Mouse (Mus musculus) liver, embryonic 14.5 days (tissue): ENCODE measurements around the gene Shisa5. TPM values are rescaled to one million over a fixed set of nuclear protein-coding genes. Genes with fewer than 3 reads are reported as not detected.

Experiments used
- ATAC-seq: fragments of 200-750 bp; cut with Nextera tagmentation; 2 replicates; pipeline ENCODE4 v1.8.0; 2017; ENCODE audit warnings: moderate number of reproducible peaks, mild to moderate bottlenecking, moderate library complexity; ENCODE audit not compliant: insufficient read depth
- DNase-seq, 3 experiments: peaks; one replicate each; pipeline ENCODE4 v3.0.0-alpha.2; 2012 to 2013; ENCODE audit warnings: low read depth in 3 of 3, low spot score in 3 of 3
- H3K27ac ChIP-seq: fragments of 300-500 bp; sonication (generic); 2 replicates; pipeline ENCODE4 v1.5.1; 2014; ENCODE audit warnings: moderate library complexity, mild to moderate bottlenecking, control low read depth, inconsistent platforms
- H3K27me3 ChIP-seq: fragments of 300-500 bp; sonication (generic); 2 replicates; pipeline ENCODE4 v1.6.1; 2014; ENCODE audit warnings: mild to moderate bottlenecking, low read length, moderate library complexity; ENCODE audit not compliant: control insufficient read depth, insufficient read depth
- H3K36me3 ChIP-seq: fragments of 300-500 bp; sonication (generic); replicated peaks from 2 replicates; pipeline ENCODE4 v1.6.1; 2014; ENCODE audit warnings: low read depth; ENCODE audit not compliant: control insufficient read depth, insufficient read depth
- H3K4me1 ChIP-seq, 2 experiments: fragments of 200-500 bp in 1 of 2; fragments of 300-500 bp in 1 of 2; sonication (generic) in 1 of 2; replicated peaks; 2 replicates each; pipeline ENCODE4 v1.6.1; 2012 to 2014; ENCODE audit warnings: antibody characterized with exemption in 1 of 2, inconsistent platforms in 1 of 2, low read length in 1 of 2; ENCODE audit not compliant: control insufficient read depth in 2 of 2, insufficient read depth in 2 of 2
- H3K4me2 ChIP-seq: fragments of 300-500 bp; sonication (generic); 2 replicates; pipeline ENCODE4 v1.6.1; 2014; ENCODE audit warnings: low read depth, mild to moderate bottlenecking, control low read depth, moderate library complexity
- H3K4me3 ChIP-seq, 2 experiments: fragments of 200-500 bp in 1 of 2; fragments of 300-500 bp in 1 of 2; sonication (generic) in 1 of 2; 2 replicates each; pipeline ENCODE4 v1.5.1; 2012 to 2014; ENCODE audit warnings: low read depth in 2 of 2, low read length in 2 of 2, mild to moderate bottlenecking in 2 of 2, control low read depth in 1 of 2, inconsistent platforms in 1 of 2, moderate library complexity in 1 of 2; ENCODE audit not compliant: insufficient read depth in 1 of 2
- H3K9ac ChIP-seq: fragments of 300-500 bp; sonication (generic); replicated peaks from 2 replicates; pipeline ENCODE4 v1.6.1; 2014; ENCODE audit warnings: mild to moderate bottlenecking, control low read depth, moderate library complexity
- H3K9me3 ChIP-seq: fragments of 300-500 bp; sonication (generic); 2 replicates; pipeline ENCODE4 v1.6.1; 2016; ENCODE audit warnings: low read length, mixed read lengths; ENCODE audit not compliant: control insufficient read depth
- CTCF ChIP-seq: IDR thresholded peaks from 2 replicates; pipeline ENCODE4 v1.5.1; 2016; ENCODE audit warnings: antibody characterized with exemption, low read depth, control low read depth
- EP300 ChIP-seq: IDR thresholded peaks from 2 replicates; pipeline ENCODE4 v1.6.1; 2016; ENCODE audit warnings: antibody characterized with exemption, low read depth
- WGBS: fragments of 180-500 bp; shearing (Covaris S2); extraction: QIAGEN DNeasy Blood & Tissue Kit; methylation state at CpG from one replicate; pipeline ENCODE4 v1.1.7; 2014; ENCODE audit not compliant: insufficient replicate concordance; 5-methylcytosine and 5-hydroxymethylcytosine counted together
- polyA plus RNA-seq, 2 experiments: library from polyadenylated mRNA; depleted of rRNA in 1 of 2; stranded (reverse) in 1 of 2; unstranded in 1 of 2; fragments of >200 nt; fragmentation: Nextera tagmentation in 1 of 2; extraction: Ambion mirVana in 1 of 2; gene quantifications; 2 replicates each; pipeline versions ENCODE4 v1.2.1 to v1.2.3; 2012 to 2014

Shisa5 gene
- polyA plus RNA-seq, 2 experiments: 14.9 to 16.0 TPM

- no peak overlapping the region for H3K4me2 ChIP-seq
- DNase-seq (no peak), ATAC-seq (no peak)
- H3K4me1 ChIP-seq: peaks cover 2% of the 10 kb centered on the region in 2 experiments; a peak in 1 of 4 replicates
- H3K36me3 ChIP-seq: no peaks in the 10 kb centered on the region
- H3K27ac ChIP-seq: no peak overlapping the region
- peaks cover 2% of the 10 kb centered on the region; the same call in 1 of the 2 replicates for H3K27me3 ChIP-seq
- no peak overlapping the region for H3K9ac ChIP-seq
- no peak overlapping the region for H3K4me3 ChIP-seq
- TF ChIP-seq EP300 (no peak), CTCF (no peak)
- H3K9me3 ChIP-seq: no peaks in the 10 kb centered on the region
- WGBS: 69% methylated on average over 8 of the region's 8 CpGs
These were observed 1.9 kb downstream of the Shisa5 start for GRCm38 (mm10) chr9:109040216-109040615.

DNA sequence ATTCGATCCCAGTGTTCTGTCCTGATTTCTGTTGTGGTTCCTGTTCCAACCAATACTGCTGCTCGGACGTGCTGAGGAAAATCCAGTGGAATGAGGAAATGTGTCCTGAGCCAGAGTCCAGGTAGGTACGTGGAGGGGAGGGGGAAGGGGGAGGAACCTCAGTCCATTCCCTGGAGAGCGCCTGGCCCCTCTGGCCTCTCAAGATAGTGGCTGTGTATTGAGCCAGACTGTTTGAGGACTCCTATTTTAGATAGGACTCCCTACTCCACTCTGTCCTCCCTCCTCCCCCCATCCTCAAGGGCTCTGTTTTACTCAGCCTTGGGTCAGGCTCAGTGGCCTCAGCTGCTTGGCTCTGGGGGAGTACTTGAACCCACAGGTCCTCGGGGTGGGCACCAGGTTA lies 2.5 kb downstream of the Shisa5 start:
- no peak for ATAC-seq
- 46% methylated on average over 6 of the region's 6 CpGs for WGBS
- H3K27me3 ChIP-seq: peaks cover 2% of the 10 kb centered on the region; the same call in 1 of the 2 replicates
- H3K4me1 ChIP-seq: peaks cover 2% of the 10 kb centered on the region in 2 experiments; a peak in 1 of 4 replicates
- no peaks in the 10 kb centered on the region for H3K9me3 ChIP-seq
- no peak overlapping the region for H3K9ac ChIP-seq
- TF ChIP-seq CTCF: no peak
- no peak for TF ChIP-seq EP300
- H3K4me3 ChIP-seq: no peak overlapping the region
- H3K36me3 ChIP-seq: no peaks in the 10 kb centered on the region
- no peak for DNase-seq
- H3K4me2 ChIP-seq: no peak overlapping the region
- no peak overlapping the region for H3K27ac ChIP-seq

- WGBS: 68% methylated on average over 7 of the region's 7 CpGs
- Histone ChIP-seq H3K36me3 (no peaks in the 10 kb centered on the region), H3K4me1 (peaks cover 2% of the 10 kb centered on the region in 2 experiments; a peak in 1 of 4 replicates), H3K4me3 (no peak overlapping the region), H3K9me3 (no peaks in the 10 kb centered on the region), H3K9ac (no peak overlapping the region), H3K4me2 (no peak overlapping the region), H3K27ac (no peak overlapping the region), H3K27me3 (peaks cover 2% of the 10 kb centered on the region; the same call in 1 of the 2 replicates)
- ATAC-seq (no peak), DNase-seq (no peak)
- no peak for TF ChIP-seq EP300
- TF ChIP-seq CTCF: no peak
These were observed 3.0 kb downstream of the Shisa5 start for GRCm38 (mm10) chr9:109041351-109041750.

DNA sequence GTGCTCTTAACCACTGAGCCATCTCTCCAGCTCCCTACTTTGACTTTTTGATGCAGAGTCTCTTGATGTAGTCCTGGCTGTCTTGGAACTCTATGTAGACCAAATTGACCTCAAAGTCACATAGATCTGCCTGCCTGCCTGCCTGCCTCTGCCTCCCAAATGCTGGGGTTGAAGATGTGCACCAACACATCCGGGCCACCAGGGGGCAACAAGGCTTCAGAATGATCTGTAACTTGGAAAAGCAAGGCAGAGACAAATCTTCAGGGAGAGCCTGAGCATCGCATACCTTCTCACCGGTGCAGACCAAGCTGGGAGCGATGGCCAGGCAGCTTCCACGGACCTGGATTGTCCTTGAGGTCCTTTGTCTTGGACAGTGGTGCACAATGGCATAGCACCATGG lies 7.9 kb downstream of the Shisa5 start:
- Histone ChIP-seq H3K27ac (no peak overlapping the region), H3K4me3 (no peak overlapping the region), H3K4me2 (no peak overlapping the region), H3K4me1 (no peaks in the 10 kb centered on the region), H3K9me3 (no peaks in the 10 kb centered on the region), H3K9ac (no peak overlapping the region), H3K36me3 (no peaks in the 10 kb centered on the region), H3K27me3 (no peaks in the 10 kb centered on the region)
- 31% methylated on average over 5 of the region's 5 CpGs for whole genome bisulfite sequencing
- no peak for ATAC-seq
- DNase-seq: peak; percentile 30 to 46 (median 37)
- TF ChIP-seq CTCF (peak; percentile 94), EP300 (no peak)

DNA sequence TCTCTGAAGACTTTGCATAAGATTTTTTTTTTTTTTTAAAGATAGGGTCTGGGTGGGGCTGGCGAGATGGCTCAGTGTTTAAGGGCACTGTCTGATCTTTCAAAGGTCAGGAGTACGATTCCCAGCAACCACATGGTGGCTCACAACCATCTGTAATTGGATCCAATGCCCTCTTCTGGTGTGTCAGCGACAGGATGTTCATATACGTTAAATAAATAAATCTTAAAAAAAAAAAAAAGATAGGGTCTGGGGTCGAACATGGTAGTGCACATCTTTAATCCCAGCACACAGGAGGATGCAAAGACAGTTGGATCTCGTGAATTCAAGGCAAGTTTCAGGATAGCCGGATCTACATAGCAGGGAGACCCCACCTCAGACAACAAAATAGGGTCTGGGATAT lies 11.0 kb downstream of the Shisa5 start:
- no peak overlapping the region for H3K4me3 ChIP-seq
- no peak overlapping the region for H3K9ac ChIP-seq
- H3K4me2 ChIP-seq: no peak overlapping the region
- H3K27ac ChIP-seq: no peak overlapping the region
- no peaks in the 10 kb centered on the region for H3K27me3 ChIP-seq
- H3K9me3 ChIP-seq: no peaks in the 10 kb centered on the region
- TF ChIP-seq EP300 (no peak), CTCF (no peak)
- ATAC-seq (no peak), DNase-seq (no peak)
- 60% methylated on average over 7 of the region's 7 CpGs for WGBS
- peaks cover 0 to 3% of the 10 kb centered on the region in 2 experiments; a peak in 1 of 4 replicates for H3K4me1 ChIP-seq
- H3K36me3 ChIP-seq: no peaks in the 10 kb centered on the region
